Mouse (Mus musculus): ENCODE results near the gene Spr.
"Not testable (repeated sequence)": the region's sequence is repeated elsewhere in the genome, so short reads cannot be mapped to it uniquely, and the experiment has no call there.

DNA sequence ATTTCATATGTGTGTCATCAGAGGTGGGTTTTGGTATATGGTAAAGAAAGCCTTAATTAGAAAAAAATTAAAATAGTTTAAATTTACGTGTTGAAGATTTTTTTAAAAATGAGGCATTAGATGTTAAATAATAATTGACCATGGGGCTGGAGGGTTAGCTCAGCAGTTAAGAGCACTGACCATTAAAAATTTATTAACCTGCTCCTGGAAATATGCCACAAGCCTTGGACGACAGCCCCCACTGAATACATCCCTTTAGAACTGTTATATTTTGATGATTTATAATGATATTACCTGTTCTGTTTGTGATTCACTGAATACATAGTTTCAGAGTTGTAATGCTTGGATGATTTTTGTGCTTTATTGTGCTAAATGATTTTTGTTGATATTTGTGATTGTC lies 19.0 kb upstream of the Spr start:
- TF ChIP-seq CTCF, POLR2A (IDR thresholded peaks at IDR 0.05; ENCODE audit: insufficient read depth, low read depth, low read length): not testable (repeated sequence)
